Mouse (Mus musculus): ENCODE data around the gene Slc9a3r2.
A peak's percentile ranks its signal among the peaks of the same experiment; 100 is the strongest.

Slc9a3r2 gene

GRCm38 (mm10) chr17:24636781-24637481 is 13.2 kb downstream of the Slc9a3r2 start:
- no peak for DNase-seq (ENCODE audit: low spot score)

GRCm38 (mm10) chr17:24635694-24636093 is 14.4 kb downstream of the Slc9a3r2 start:
- DNase-seq (ENCODE audit: low spot score), result no peak

- DNase-seq (ENCODE audit: low spot score), result no peak
Measured at GRCm38 (mm10) chr17:24635024-24635423, 15.1 kb downstream of the Slc9a3r2 start.

- DNase-seq (ENCODE audit: low spot score), result no peak
Measured at GRCm38 (mm10) chr17:24633831-24634230, 16.3 kb downstream of the Slc9a3r2 start.

- DNase-seq (ENCODE audit: low spot score), result no peak
Measured at GRCm38 (mm10) chr17:24632813-24633449, 17.2 kb downstream of the Slc9a3r2 start.

GRCm38 (mm10) chr17:24632167-24632812 is 17.8 kb downstream of the Slc9a3r2 start, which contains the start of the genes Tsc2 and Nthl1:
Gene Tsc2 (minus strand): TSS chr17:24632630.
Gene Nthl1 (plus strand): TSS chr17:24632680.
- peak; percentile 95 for DNase-seq (ENCODE audit: low spot score)

GRCm38 (mm10) chr17:24630072-24630471 is 20.1 kb downstream of the Slc9a3r2 start:
- no peak for DNase-seq (ENCODE audit: low spot score)

- DNase-seq (ENCODE audit: low spot score), result peak; percentile 81
Measured at GRCm38 (mm10) chr17:24628646-24629045, 21.5 kb downstream of the Slc9a3r2 start.

GRCm38 (mm10) chr17:24625472-24625871 is 24.7 kb downstream of the Slc9a3r2 start:
- no peak for DNase-seq (ENCODE audit: low spot score)

- DNase-seq (ENCODE audit: low spot score), result peak; percentile 12
Measured at GRCm38 (mm10) chr17:24617561-24618194, 32.4 kb downstream of the Slc9a3r2 start.

GRCm38 (mm10) chr17:24610711-24611110 is 39.4 kb downstream of the Slc9a3r2 start:
- DNase-seq (ENCODE audit: low spot score), result no peak

GRCm38 (mm10) chr17:24608874-24609273 is 41.3 kb downstream of the Slc9a3r2 start:
- DNase-seq (ENCODE audit: low spot score), result no peak

- no peak for DNase-seq (ENCODE audit: low spot score)
Measured at GRCm38 (mm10) chr17:24608370-24608769, 41.8 kb downstream of the Slc9a3r2 start.

- DNase-seq (ENCODE audit: low spot score), result no peak
Measured at GRCm38 (mm10) chr17:24604557-24604956, 45.6 kb downstream of the Slc9a3r2 start.

GRCm38 (mm10) chr17:24603961-24604360 is 46.2 kb downstream of the Slc9a3r2 start:
- DNase-seq (ENCODE audit: low spot score), result no peak

GRCm38 (mm10) chr17:24600502-24600901 is 49.6 kb downstream of the Slc9a3r2 start:
- DNase-seq (ENCODE audit: low spot score), result no peak

GRCm38 (mm10) chr17:24597989-24598388 is 52.1 kb downstream of the Slc9a3r2 start:
- DNase-seq (ENCODE audit: low spot score), result no peak

GRCm38 (mm10) chr17:24596471-24597183 is 53.5 kb downstream of the Slc9a3r2 start:
- no peak for DNase-seq (ENCODE audit: low spot score)

- DNase-seq (ENCODE audit: low spot score), result no peak
Measured at GRCm38 (mm10) chr17:24596073-24596466, 54.1 kb downstream of the Slc9a3r2 start.

- DNase-seq (ENCODE audit: low spot score), result peak; percentile 7
Measured at GRCm38 (mm10) chr17:24595126-24596072, 54.7 kb downstream of the Slc9a3r2 start.

All from embryo, embryonic 10.5 days (tissue).